Mouse (Mus musculus) embryonic facial prominence, embryonic 14.5 days (tissue): ENCODE measurements around the gene Cln5. TPM values are rescaled to one million over a fixed set of nuclear protein-coding genes. Genes with fewer than 3 reads are reported as not detected.

Experiments used
- ATAC-seq: fragments of 200-750 bp; cut with Nextera tagmentation; 2 replicates; pipeline ENCODE4 v1.8.0; 2017; ENCODE audit warnings: low read depth, moderate number of reproducible peaks, moderate TSS enrichment
- DNase-seq: peaks from one replicate; pipeline ENCODE4 v3.0.0-alpha.2; 2015; ENCODE audit warnings: low spot score
- H3K27ac ChIP-seq: fragments of 300-500 bp; sonication (generic); replicated peaks from 2 replicates; pipeline ENCODE4 v1.5.1; 2014; ENCODE audit warnings: low read depth, mild to moderate bottlenecking, low read length, moderate library complexity
- H3K27me3 ChIP-seq: fragments of 300-500 bp; sonication (generic); replicated peaks from 2 replicates; pipeline ENCODE4 v1.6.1; 2014; ENCODE audit warnings: low read length; ENCODE audit not compliant: control insufficient read depth, insufficient read depth
- H3K36me3 ChIP-seq: fragments of 300-500 bp; sonication (generic); 2 replicates; pipeline ENCODE4 v1.6.1; 2014; ENCODE audit warnings: low read length, mixed read lengths; ENCODE audit not compliant: control insufficient read depth, insufficient read depth
- H3K4me1 ChIP-seq: fragments of 300-500 bp; sonication (generic); 2 replicates; pipeline ENCODE4 v1.6.1; 2014; ENCODE audit warnings: antibody characterized with exemption, low read length; ENCODE audit not compliant: control insufficient read depth, insufficient read depth
- H3K4me2 ChIP-seq: fragments of 300-500 bp; sonication (generic); 2 replicates; pipeline ENCODE4 v1.6.1; 2014; ENCODE audit warnings: low read depth, mild to moderate bottlenecking, low read length, moderate library complexity, mixed read lengths
- H3K4me3 ChIP-seq: fragments of 300-500 bp; sonication (generic); 2 replicates; pipeline ENCODE4 v1.5.1; 2014; ENCODE audit warnings: low read depth, mild to moderate bottlenecking, low read length
- H3K9ac ChIP-seq: fragments of 300-500 bp; sonication (generic); 2 replicates; pipeline ENCODE4 v1.6.1; 2014; ENCODE audit warnings: low read depth, mild to moderate bottlenecking, low read length, moderate library complexity, mixed read lengths
- H3K9me3 ChIP-seq: fragments of 300-500 bp; sonication (generic); 2 replicates; pipeline ENCODE4 v1.6.1; 2016; ENCODE audit warnings: low read length; ENCODE audit not compliant: control insufficient read depth
- WGBS: fragments of 180-500 bp; shearing (Covaris S2); extraction: QIAGEN DNeasy Blood & Tissue Kit; methylation state at CpG from one replicate; pipeline ENCODE4 v1.1.7; 2014; 5-methylcytosine and 5-hydroxymethylcytosine counted together
- polyA plus RNA-seq: library from polyadenylated mRNA; unstranded; fragments of >200 nt; fragmentation: Nextera tagmentation; extraction: Ambion mirVana; gene quantifications from 2 replicates; pipeline ENCODE4 v1.2.1, GENCODE M21; 2014

Gene Cln5
- polyA plus RNA-seq, 1 experiment from 2014 or later: 34.3 TPM

GRCm38 (mm10) chr14:103114994-103115670 is 45.1 kb downstream of the Cln5 start:
- WGBS: 98% methylated on average over 3 of the region's 3 CpGs
- Histone ChIP-seq H3K9ac (no peak overlapping the region), H3K27ac (no peak overlapping the region), H3K4me3 (no peak overlapping the region), H3K27me3 (no peaks in the 10 kb centered on the region), H3K9me3 (no peaks in the 10 kb centered on the region), H3K4me2 (no peak overlapping the region), H3K36me3 (peaks cover 70% of the 10 kb centered on the region), H3K4me1 (no peaks in the 10 kb centered on the region)
- no peak for DNase-seq
- no peak for ATAC-seq

DNA sequence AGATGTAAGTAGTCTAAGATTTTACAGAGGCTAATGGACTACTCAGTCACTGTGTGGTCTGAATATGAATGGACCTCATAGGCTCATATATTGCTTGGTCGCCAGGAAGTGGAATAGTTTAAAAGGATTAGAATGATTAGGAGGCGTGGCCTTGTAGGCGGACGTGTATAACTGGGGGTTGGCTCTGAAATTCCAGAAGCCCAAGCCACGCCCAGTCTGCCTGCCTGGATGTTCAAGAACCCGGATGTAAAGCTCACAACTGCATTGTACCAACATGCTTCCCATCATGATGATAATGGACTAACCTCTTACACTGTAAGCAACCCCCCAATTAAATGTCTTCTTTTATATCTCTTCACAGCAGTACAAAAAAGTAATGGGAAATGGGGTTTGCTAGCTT is 55.7 kb downstream of the Cln5 start:
- no peak overlapping the region for H3K9ac ChIP-seq
- H3K36me3 ChIP-seq: peaks cover 71% of the 10 kb centered on the region
- ATAC-seq (no peak), DNase-seq (no peak)
- no peaks in the 10 kb centered on the region for H3K4me1 ChIP-seq
- no peaks in the 10 kb centered on the region for H3K9me3 ChIP-seq
- H3K27ac ChIP-seq: no peak overlapping the region
- H3K27me3 ChIP-seq: no peaks in the 10 kb centered on the region
- H3K4me3 ChIP-seq: no peak overlapping the region
- 80% methylated on average over 6 of the region's 6 CpGs for WGBS
- H3K4me2 ChIP-seq: no peak overlapping the region

Other genes starting within 250 kb of the Cln5 start
- 69.7 and 74.4 TPM in 2 replicates for gene Kctd12, start 87.6 kb upstream of the Cln5 start, polyA plus RNA-seq
- 0.06 TPM in 1 of 2 replicates, not detected in the other for gene Acod1, start 23.2 kb upstream of the Cln5 start, polyA plus RNA-seq
- 34.1 and 35.0 TPM in 2 replicates for gene Fbxl3, start 29.4 kb downstream of the Cln5 start, polyA plus RNA-seq